Mouse (Mus musculus) right cerebral cortex, postnatal 4 days (tissue): ENCODE measurements around the gene Sh2b3.

Source experiments
- DNase-seq: peaks from one replicate; pipeline ENCODE4 v3.0.0-alpha.2; 2022

The Sh2b3 gene

DNA sequence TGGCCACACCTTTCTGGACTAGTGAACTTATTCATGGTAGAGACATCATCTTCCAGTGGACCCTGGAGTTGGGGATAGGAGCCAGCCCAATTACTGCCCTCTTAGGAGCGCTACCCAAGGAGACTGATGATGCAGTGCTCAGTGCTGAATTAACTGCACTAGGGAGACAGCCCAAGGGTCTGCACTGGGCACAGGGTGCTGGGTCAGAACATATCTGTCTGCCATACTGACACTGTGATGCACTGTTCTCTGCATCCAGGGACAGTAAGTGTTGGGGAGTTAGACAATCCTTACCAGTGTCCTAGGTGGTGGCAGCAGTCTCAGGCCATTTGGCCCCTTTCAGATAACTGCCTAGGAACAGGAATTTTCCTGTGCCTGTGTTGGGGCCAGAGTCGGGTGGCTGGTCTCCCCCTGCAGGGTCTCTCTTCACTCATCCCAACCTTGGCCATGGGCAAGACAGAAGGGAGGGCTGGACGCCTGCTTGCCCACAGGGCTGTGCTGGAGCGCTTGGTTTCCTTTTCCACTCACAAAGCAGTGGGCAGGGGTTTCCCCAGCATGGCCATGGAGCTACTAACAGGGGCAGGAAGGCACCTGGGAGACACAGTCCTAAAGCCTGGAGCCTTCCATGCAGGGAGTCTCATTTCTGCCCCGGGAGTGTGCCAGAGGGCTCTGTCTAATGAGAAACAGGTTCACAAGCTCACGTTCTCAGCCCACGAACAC is 14.5 kb downstream of the Sh2b3 start:
- no peak for DNase-seq

DNA sequence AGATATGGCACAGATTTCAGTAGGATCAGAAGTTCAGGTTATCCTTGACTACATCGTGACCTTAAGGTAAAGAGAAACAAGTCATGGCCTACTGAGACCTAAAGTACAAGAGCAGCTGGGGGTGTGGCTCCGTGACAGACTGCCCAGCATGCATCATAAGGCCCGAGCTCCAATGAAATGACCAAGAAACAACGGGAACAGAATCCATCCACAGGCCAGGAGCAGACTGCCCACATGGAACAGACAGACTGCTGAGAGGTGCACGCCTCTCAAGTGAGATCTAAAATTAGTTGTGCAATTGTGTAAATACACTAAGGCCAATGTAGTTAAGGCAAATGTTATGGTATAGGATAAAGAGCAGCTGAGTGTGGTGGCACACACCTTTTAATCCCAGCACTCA is 15.9 kb downstream of the Sh2b3 start:
- DNase-seq: no peak

DNA sequence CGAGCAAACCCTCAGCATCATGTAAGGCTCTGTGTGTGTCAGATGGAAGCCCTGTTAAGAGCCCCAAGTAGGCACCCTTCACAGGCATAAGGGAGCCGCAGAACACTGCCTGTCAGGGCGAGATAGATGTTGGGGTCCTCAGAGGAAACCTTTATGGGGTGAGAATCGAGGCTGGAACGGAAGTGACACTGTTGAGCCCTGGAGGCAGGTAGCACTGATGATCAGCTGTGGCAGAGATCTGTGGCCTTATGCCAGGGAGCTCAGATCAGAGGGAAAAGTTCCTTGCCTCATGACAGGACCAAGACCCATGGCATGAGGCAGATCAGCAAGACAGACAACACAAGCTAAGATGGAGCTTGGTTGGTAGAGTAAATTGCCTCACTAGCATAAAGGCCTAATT is 16.3 kb downstream of the Sh2b3 start:
- DNase-seq: no peak

DNA sequence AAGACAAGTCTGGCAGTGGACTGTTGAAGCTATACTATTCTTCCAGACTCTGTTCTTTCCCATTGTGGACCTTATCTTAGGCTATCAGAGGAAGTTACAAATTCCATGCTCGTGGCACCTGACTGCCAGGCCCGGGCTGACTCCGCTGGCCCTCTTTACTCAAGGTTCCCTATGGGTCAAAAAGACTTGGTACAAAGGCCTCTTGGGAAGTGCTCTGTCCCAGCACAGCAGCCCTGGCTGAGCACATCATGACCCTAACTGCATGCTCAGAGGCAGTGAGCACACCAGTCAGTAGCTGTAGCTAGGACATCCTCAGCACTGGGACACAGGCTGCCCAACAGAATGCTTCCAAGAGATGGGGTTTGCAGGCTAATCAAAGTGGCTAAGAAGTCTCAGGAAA is 16.8 kb downstream of the Sh2b3 start:
- no peak for DNase-seq

DNA sequence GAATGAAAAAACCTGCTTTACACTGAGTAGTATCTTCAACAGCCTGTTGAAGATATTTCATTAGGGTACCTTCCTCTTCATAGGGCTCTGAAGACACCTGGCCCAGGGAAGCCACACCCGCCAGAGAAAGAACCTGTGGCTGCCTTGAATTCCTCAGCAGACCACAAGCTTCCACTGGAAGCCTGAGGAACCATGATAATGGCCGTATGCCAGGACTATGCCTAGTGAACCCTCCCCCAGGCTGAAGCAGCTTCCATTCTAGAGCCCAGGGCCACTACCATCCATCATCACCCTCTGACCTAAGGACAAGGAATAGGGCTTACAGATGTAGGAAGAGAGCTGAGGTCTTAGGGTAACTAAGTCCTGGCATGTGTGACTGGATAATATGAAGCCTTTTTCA is 17.3 kb downstream of the Sh2b3 start:
- DNase-seq: no peak

DNA sequence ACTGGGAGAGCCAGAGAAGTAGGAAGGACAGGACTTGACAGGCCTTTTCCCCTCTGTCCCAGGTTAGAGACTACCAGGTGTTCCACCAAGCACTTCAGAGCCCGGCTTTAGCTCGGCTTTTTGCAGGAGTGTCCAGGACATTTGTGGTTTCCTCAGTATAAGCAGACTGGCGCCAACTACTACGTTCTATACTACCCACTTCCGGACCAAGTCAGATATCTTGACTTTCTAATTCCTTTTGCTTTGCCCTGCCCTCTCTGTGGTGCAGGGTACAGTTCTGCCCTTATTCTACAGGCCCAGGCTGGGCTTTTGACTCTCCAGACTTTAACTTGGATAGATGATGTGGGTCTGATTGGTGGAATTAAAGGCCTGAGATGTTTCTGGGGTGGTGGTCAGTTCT is 17.9 kb downstream of the Sh2b3 start:
- DNase-seq: no peak

DNA sequence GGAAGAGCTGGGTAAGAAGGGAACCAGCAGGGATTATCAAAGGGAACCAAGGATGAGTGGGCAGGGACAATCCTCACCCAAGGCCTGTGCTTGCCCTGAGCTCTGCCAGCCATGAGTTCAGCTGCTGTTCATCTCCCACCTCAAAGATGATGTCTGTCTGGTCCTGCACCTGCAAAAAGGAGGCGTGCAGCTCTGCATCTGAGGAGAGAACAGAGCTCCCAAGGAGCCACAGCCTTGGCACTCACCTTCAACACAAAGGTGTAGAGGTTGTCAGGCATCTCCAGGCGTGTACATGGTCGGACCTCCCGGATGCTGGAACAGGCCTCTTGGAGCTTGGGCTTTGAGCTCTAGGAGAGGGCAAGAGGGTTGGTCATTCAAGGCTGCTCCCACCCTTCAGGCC is 18.6 kb downstream of the Sh2b3 start:
- DNase-seq: no peak

DNA sequence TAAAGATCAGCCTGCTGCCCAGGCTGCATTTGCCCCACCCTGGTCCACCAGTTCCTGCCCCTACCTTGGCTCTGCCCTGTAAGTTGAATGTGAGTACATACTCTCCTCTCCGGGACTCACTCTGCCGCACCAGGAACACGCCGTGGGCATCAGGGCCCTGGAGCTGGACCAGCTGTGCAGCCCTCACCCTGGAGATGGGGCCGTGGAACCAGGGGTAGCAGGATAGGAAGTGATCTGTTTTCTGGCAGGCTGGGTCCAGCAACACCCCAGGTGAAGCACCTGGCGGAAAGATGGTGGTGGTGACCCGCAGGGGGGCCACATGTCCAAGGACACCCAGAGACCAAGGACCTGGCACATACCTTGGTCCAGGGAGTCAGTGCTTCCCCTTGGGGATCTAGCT is 19.0 kb downstream of the Sh2b3 start:
- DNase-seq: no peak

DNA sequence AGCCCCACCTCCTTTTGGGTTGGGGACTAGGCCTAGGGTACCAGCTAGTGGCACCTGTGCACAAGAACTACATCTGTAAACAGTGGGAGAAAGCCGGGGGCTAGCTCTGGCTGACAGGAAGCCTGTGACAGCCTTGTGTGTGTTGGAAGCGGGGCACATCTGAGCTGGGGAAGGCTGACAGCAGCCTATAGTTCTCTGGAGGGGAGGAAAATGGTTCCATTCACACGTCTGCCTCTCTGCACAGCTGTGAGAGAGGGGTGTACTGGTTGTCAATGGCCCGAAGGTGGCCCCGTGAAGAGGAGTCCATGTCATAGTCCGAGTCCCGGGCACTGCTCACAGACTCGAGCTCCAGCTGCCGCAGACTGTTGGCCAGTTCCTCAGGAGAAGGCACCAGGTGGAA is 19.9 kb downstream of the Sh2b3 start:
- DNase-seq: no peak

DNA sequence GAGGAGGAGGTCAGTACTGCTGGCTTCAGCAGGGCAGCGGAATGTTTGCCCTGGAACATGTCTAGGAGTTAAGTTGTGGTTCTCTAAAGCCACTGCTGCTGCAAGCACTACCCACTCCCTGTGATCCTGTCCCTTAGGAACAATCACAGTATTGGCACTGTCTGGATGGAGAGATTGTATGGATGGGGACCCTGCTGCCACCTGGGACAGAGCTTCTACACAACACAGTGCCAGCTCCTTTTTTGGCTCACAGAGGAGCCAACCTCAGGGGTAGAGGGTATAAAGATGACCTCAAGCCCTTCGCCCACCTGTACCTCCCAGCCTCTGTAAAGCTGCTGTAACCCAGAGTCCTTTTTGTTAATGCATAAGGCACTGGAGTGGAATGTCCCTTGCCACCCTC is 20.8 kb downstream of the Sh2b3 start:
- no peak for DNase-seq

DNA sequence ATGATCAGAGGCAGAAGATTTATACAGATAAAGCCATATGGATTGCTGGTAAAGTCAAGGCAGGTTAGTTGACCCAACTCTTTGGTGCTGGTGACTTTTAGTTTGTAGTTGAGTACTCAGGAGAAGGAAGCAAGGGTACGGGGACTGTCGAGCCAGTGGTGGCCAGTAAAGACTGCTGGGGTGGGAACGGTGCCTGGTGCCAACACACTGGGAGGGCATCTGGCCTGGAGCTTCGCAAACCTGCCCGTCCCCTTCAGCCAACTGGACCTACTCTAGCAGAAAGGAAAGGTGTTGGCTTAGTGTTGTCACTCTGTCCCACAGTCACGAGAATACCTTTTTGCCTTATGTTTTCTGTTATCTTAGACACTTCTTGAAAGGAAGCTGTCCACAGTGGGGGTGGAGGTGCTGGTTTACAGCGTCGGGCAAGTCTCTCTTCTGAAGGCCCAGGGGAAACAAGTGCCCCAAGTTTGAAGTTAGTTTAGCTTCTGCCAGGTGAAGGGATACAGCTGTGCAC is 21.5 kb downstream of the Sh2b3 start:
- no peak for DNase-seq

DNA sequence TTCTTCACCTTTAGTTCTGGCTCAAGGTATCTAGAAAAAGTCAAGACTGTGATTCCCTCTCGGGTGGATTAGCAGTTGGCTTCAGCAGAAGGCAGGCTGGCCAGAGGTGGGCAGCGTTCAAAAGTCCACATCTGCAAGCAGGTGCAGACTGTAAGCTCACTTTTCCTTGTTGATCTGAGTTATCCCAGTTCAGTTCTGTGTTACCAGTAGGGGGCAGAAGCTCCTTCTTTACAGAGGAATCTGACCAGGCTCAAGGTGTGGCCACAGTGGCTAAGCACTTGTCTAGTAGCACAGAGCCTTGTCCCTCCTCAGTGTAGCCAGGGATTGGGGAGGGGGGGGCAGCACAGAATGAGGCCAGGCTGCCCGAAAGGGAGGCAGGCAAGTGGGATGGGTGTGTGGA is 22.4 kb downstream of the Sh2b3 start:
- DNase-seq: no peak

DNA sequence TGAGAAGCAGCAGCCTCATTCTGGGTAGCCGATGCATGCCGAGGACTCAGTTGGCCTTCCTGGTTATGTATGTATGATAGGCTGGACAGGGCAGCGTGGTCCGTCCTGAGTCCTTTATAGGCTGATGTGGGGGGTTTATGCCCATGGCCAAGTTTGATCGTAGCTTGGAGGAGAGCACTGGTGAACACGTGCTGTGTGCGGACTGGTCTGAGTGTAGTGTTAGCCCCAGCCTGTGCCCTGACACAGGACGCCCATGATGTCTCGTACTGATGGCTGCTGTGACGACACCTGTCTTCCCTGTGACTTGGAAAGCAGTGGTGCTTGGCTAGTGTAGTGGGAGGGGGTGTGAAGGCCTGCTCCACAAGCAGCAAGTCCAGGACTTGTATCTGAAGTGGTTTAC is 23.7 kb downstream of the Sh2b3 start:
- DNase-seq: no peak

DNA sequence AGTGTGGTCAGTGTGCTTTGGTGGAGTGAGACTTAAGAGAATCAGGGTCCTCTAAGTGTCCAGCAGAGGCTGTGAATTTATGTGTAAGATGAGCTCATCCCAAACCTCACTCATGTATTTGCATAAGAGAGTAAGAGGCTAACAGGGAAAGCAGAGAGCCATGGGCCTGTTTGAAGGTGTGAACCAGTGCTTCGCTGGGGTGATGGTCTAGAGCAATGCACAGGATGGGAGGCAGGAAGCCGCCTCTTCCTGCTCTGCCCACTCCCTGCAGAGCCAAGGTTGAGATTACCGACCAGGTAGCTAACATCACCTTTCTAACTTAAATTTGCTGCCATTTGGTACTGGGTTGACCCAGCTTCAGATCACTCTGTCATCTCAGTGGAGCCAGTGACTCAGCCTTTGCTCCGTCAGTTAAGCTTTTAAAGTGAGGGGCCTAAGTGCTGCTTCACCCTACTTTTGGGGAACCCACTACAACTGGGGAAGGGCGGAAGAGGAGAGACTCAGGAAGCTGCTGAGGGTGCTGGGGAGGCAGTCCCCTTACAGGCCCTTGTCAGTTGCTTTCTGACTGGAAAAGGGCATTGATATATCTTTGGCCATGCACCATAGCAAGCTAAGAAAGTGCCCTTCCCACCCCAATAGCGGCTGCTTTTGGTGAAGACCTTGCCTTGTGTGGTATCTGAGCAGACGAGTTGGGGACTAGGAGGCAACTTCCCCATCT is 24.8 kb downstream of the Sh2b3 start:
- DNase-seq: no peak

DNA sequence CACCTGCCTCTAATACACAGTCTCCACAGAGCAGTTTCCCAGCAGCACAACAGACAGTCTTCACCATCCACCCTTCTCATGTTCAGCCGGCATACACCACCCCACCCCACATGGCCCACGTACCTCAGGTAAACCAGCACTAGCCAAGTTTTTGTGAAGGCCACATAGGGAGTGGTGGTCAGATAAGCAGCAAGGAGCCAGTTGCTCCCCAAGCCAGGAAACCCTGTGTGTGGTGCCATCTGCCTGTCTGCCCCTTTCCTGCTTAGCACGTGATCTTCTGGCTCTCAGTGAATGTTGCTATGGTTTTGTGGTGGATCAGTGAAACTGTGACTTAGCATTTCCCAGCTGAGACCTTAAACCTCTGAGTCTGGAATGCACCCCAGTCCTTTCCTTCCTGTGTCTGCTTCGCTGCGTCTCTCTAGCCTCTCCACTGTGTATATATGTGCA is 25.9 kb downstream of the Sh2b3 start:
- DNase-seq: no peak

DNA sequence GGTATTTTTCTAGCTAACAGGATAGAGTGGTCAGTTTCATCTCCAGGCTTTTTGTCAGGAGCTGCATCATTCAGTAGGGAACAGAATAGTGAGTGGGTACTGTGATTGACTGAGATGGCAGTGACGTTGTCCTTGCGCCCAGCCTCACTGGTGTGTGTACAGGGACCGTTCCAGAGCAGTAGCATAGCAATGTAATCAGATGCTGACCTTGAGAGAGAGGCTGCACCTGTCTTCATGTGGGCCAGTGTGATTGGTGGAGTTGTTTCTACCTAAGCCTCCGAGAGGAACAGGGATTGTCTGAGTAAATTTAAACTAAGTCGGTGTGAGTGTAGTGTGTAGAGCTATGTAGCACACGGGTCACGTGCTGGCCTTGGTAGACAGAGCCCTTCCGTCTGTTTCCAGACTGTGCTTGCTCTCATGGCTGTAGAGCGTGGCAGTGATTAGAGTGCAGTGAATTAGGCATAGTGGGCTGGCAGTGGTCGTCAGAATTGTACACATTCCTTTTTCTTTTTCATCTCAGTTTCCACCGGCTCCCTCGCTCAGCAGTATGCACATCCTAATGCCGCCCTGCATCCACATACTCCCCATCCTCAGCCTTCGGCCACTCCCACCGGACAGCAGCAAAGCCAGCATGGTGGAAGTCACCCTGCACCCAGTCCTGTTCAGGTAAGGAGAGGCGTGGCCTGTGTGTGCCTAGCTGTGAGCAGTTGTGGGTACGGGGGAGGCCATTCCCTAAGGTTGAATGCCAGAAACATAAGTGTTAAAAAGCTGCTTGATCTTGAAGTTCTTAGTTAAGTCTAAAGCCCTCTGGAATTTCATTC is 26.9 kb downstream of the Sh2b3 start:
- no peak for DNase-seq

DNA sequence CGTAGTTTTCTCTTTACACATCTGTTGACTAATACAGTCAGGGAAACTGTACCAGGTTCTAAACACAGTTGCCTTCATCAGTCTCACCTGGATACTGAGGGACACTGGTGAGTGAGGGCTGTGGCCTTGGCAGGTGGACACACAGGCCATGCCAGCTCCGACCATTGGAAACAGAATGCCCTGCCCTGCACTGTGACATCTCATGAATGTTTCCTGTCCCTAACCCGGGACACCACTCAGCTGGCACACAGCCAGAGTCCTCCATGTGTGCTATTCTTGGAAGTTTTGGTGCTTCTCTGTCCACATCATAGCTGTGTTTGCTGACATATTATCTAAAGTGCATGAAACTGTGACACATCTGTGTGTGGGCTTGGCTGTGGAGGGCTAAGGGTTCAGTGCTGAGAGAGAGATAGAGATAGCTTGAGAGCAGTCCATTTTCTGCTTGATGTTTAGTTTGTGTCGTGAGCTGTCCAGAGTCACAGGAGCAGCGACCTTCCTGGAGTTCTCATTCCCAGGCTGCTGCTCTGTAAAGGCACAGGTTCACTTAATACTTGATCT is 27.7 kb downstream of the Sh2b3 start:
- no peak for DNase-seq

DNA sequence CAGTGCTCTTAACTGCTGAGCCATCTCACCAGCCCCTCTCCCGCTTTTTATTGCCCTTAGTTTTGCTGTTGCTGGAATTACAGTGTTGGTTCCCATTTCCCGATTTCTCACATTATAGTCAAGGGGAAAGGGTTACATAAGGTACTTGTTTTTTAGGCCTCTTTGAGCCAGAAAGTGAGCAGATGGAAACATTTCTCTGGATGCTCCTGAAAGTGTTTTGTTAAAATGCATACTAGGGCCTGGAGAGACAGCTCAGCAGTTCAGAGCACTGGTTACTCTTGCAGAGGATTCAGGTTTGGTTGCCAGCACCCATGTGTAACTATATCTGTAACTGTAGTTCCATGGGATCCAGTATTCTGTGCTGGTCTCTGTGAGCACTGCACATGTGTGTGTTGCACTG is 29.2 kb downstream of the Sh2b3 start:
- DNase-seq: no peak

DNA sequence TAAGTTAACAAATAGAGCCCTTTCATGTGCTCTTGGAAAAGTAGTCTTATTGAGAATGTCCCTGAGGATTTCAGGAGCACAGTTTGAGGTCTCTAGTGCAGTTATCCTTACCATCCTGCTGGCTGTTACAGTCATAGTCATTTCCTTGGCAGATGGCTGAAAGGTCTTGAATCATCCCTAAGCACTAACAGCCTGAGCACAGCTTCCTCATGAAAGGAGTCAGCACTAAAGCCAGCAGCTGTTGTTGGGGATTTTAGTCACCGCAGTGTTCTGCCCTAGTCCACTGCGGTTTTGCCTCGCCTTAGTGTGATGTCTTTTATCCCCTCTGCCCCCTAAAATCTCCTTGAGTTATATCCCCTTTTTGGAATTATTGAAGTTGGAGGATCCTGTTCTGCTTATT is 30.3 kb downstream of the Sh2b3 start:
- DNase-seq: no peak

DNA sequence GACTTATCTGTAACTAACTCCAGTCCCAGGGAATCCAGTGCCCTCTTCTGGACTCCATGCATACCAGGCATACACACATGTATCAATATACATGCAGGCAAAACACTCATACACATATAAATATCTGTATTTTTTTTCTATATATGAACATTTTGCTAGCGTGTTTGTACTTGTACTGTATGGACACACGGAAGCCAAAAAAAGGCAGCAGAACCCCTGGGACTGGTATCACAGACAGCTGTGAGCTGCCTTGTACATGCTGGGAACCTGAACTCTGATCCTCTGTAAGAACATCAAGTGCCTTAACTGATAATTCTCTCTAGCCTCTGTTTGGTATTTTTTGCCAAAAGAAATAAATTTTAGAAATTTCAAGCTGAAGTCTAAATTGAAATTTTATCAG is 39.0 kb downstream of the Sh2b3 start:
- DNase-seq: no peak

DNA sequence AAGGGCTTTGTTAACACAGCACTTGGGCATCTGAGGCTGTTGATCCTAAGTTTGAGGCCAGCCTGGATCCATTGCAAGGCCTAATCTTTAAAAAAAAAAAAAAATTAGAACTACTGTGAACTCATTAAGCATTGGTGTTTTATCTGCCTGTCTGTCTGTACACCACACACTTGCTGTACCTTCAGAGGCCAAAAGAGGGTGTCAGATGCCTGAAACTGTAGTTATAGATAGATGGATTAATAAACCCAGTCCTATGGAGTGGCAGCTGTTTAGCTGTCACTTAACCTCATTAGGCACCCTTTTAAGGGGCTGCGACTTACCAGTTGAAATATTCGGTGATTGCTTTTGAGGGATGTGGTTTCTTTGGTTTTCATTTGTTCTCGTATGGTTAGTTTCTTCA is 41.6 kb downstream of the Sh2b3 start:
- no peak for DNase-seq

DNA sequence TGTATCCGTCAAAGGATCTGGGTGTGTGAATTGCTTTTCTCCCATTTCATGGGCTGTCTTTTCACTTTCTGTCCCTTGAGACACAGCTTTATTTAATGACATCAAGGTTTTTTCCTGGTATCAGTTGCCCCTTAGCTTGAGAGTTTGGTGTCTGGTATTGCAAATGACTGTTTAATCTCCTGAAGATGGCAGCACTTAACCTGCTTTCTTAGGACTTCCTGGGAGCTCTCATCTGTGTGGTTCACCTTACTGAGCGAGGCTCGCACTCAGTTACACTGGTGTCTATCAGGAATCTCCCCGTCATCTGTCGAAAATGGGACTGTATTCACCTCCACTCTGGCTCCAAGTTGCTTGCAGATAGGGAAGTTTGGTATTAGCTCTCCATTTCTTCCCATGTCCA is 46.4 kb downstream of the Sh2b3 start:
- no peak for DNase-seq

DNA sequence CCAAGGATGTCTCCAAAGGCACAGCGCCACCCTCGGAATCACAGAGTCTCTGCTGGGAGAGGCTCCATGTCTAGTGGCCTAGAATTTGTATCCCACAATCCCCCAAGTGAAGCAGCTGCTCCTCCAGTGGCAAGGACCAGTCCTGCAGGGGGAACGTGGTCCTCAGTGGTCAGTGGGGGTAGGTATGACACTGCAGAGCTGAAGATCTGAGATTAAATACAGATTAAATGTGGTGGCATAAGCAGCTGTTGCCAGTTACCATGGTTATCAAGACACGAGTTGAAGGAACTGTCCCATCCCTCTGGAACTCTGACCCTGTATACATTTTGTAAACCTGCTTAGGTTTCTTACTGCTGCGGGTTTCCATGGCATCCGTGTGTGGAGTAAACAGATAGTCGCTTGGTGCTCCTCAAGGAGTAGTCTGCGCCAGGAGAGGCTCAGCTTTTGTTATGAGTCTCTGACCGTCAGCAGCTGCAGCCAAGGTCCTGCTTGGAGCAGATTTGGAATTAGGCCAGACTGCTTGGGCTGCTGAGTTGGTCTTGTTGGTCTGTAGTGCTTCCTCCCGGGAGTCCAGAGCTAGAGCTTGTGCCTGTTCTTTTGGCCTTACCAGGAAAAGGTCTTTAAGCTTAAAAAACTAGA is 53.5 kb downstream of the Sh2b3 start:
- DNase-seq: no peak
